ENCODE assay signal across 8 mouse cellular contexts in genomic region chr14:48664841-48665815, GRCm38 (mm10). TPM values are rescaled to one million over a fixed set of nuclear protein-coding genes. Genes with fewer than 3 reads are reported as not detected.
A peak's percentile ranks its signal among the peaks of the same experiment; 100 is the strongest.
DNase-seq lines count a peak whose midpoint lies in the region; ATAC-seq lines count a peak whose summit lies in the region.

No protein-coding gene starts in this region.

- ATAC-seq in embryonic facial prominence, embryonic 14.5 days (ENCODE audit: low read depth) = peak; percentile 47; the same call in 1 of the 2 replicates
- peak; percentile 66 for ATAC-seq in intestine, embryonic 15.5 days

- H3K36me3 ChIP-seq in embryonic facial prominence, embryonic 14.5 days (ENCODE audit: control insufficient read depth, insufficient read depth, low read length) = no peaks in the 10 kb centered on the region
- H3K36me3 ChIP-seq in intestine, embryonic 15.5 days = no peaks in the 10 kb centered on the region

- peak; percentile 36 for DNase-seq in adrenal gland, adult 2 months
- no peak for DNase-seq in adrenal gland, postnatal 25 days
- DNase-seq in CD4-positive helper T cell, adult 2 months (ENCODE audit: low read depth, low spot score) = peak; percentile 6
- DNase-seq in embryonic facial prominence, embryonic 14.5 days (ENCODE audit: low spot score) = no peak
- DNase-seq in frontal cortex, postnatal 14 days (ENCODE audit: low spot score in 2 of 2) = no peak
- no peak for DNase-seq in layer of hippocampus, adult 18-20 months (ENCODE audit: low spot score in 2 of 2)
- no peak for DNase-seq in thymus, postnatal 14 days

- no peaks in the 10 kb centered on the region for H3K4me1 ChIP-seq in embryonic facial prominence, embryonic 14.5 days (ENCODE audit: control insufficient read depth, insufficient read depth, low read length)
- H3K4me1 ChIP-seq in intestine, embryonic 15.5 days (replicated peaks) = 0 out of 2 replicates have a peak, but pooled peaks cover 2% of the 10 kb centered on the region

- H3K4me2 ChIP-seq in embryonic facial prominence, embryonic 14.5 days (ENCODE audit: low read depth, low read length) = peak overlapping the region; percentile 33
- H3K4me2 ChIP-seq in intestine, embryonic 15.5 days (replicated peaks) = 0 out of 2 replicates have a peak overlapping the region, but pooled peaks have one; percentile 3

- H3K9me3 ChIP-seq in embryonic facial prominence, embryonic 14.5 days (ENCODE audit: control insufficient read depth, low read length) = no peaks in the 10 kb centered on the region
- H3K9me3 ChIP-seq in intestine, embryonic 15.5 days = no peaks in the 10 kb centered on the region

- H3K27me3 ChIP-seq in embryonic facial prominence, embryonic 14.5 days (replicated peaks; ENCODE audit: control insufficient read depth, insufficient read depth, low read length) = peaks cover 95% of the 10 kb centered on the region
- peaks cover 80% of the 10 kb centered on the region for H3K27me3 ChIP-seq in intestine, embryonic 15.5 days (replicated peaks)

- WGBS in embryonic facial prominence, embryonic 14.5 days = under 1% methylated on average over 50 of the region's 50 CpGs
- WGBS in intestine, embryonic 15.5 days = under 1% methylated on average over 50 of the region's 50 CpGs

- H3K9ac ChIP-seq in embryonic facial prominence, embryonic 14.5 days (ENCODE audit: low read depth, low read length) = peak overlapping the region; percentile 50; the same call in 1 of the 2 replicates
- no peak overlapping the region for H3K9ac ChIP-seq in intestine, embryonic 15.5 days

- H3K4me3 ChIP-seq in embryonic facial prominence, embryonic 14.5 days (ENCODE audit: low read depth, low read length) = peak overlapping the region; percentile 25
- H3K4me3 ChIP-seq in intestine, embryonic 15.5 days (replicated peaks) = no peak overlapping the region; the same call in 1 of the 2 replicates

- H3K27ac ChIP-seq in embryonic facial prominence, embryonic 14.5 days (replicated peaks; ENCODE audit: low read depth, low read length) = no peak overlapping the region
- no peak overlapping the region for H3K27ac ChIP-seq in intestine, embryonic 15.5 days

RNA-seq across cellular contexts. Expression of gene Otx2, which starts 8.5 kb away (rescaled TPM):
- not detected for total RNA-seq in adrenal gland, adult 2 months (2021)
- not detected in 2 replicates for polyA plus RNA-seq in adrenal gland, adult 2 months (2012; rRNA removed)
- total RNA-seq in adrenal gland, postnatal 25 days (2021) = not detected in 2 replicates
- 5.5 and 5.7 TPM in 2 replicates for polyA plus RNA-seq in embryonic facial prominence, embryonic 14.5 days (2014; fragmentation: Nextera tagmentation; extraction: Ambion mirVana)
- 0.09 TPM in 1 of 2 replicates, not detected in the other for polyA plus RNA-seq in intestine, embryonic 15.5 days (2015; fragmentation: Nextera tagmentation; extraction: Ambion mirVana)
- 1 to 10 TPM in 1 of 2 experiments, under 1 TPM in 1; 0.68 to 2.0 TPM for total RNA-seq in layer of hippocampus, adult 18-20 months (2021)

Comparison
In these comparisons a context has a peak if more than half of its experiments do, and no peak if none do; other contexts are left out.
1. DNase-seq: peak in adrenal gland, adult 2 months (single experiment) and CD4-positive helper T cell, adult 2 months (single experiment); none in adrenal gland, postnatal 25 days (single experiment), embryonic facial prominence, embryonic 14.5 days (single experiment), frontal cortex, postnatal 14 days (0 of 2), layer of hippocampus, adult 18-20 months (0 of 2) and thymus, postnatal 14 days (single experiment).